Mouse (Mus musculus): ENCODE measurements around the gene Camta1. TPM values are rescaled to one million over a fixed set of nuclear protein-coding genes. Genes with fewer than 3 reads are reported as not detected.

The Camta1 gene
- polyA plus RNA-seq, 1 experiment from 2014 or later, result 150 TPM

- ATAC-seq (ENCODE audit: low FRiP score) (no peak), DNase-seq (ENCODE audit: low spot score, missing footprints) (no peak)
- no peaks in the 10 kb centered on the region for H3K4me1 ChIP-seq (ENCODE audit: control insufficient read depth, insufficient read depth, low read length)
- no peak overlapping the region for H3K4me2 ChIP-seq
- 65% methylated on average over 14 of the region's 14 CpGs for WGBS
- no peak overlapping the region for H3K9ac ChIP-seq (ENCODE audit: low read length)
- no peaks in the 10 kb centered on the region for H3K27me3 ChIP-seq (ENCODE audit: control insufficient read depth, insufficient read depth, low read length)
- H3K36me3 ChIP-seq (ENCODE audit: control insufficient read depth, insufficient read depth, low read length), result no peaks in the 10 kb centered on the region
- no peak overlapping the region for H3K27ac ChIP-seq (ENCODE audit: low read depth, low read length)
- no peak overlapping the region for H3K4me3 ChIP-seq (ENCODE audit: low read depth, low read length)
- no peaks in the 10 kb centered on the region for H3K9me3 ChIP-seq (ENCODE audit: control insufficient read depth, low read length)
These were observed 14.7 kb upstream of the Camta1 start for GRCm38 (mm10) chr4:151876400-151876799.

- peak overlapping the region; percentile 57; the same call in 1 of the 2 replicates for H3K9ac ChIP-seq (ENCODE audit: low read length)
- H3K9me3 ChIP-seq (ENCODE audit: control insufficient read depth, low read length), result no peaks in the 10 kb centered on the region
- 62% methylated on average over 9 of the region's 9 CpGs for WGBS
- no peaks in the 10 kb centered on the region for H3K36me3 ChIP-seq (ENCODE audit: control insufficient read depth, insufficient read depth, low read length)
- H3K27ac ChIP-seq (ENCODE audit: low read depth, low read length), result no peak overlapping the region
- ATAC-seq (ENCODE audit: low FRiP score) (no peak), DNase-seq (ENCODE audit: low spot score, missing footprints) (no peak)
- no peaks in the 10 kb centered on the region for H3K27me3 ChIP-seq (ENCODE audit: control insufficient read depth, insufficient read depth, low read length)
- peak overlapping the region; percentile 53 for H3K4me3 ChIP-seq (ENCODE audit: low read depth, low read length)
- H3K4me2 ChIP-seq, result peak overlapping the region; percentile 83
- H3K4me1 ChIP-seq (ENCODE audit: control insufficient read depth, insufficient read depth, low read length), result peaks cover 9% of the 10 kb centered on the region; the same call in 1 of the 2 replicates
These were observed 1.8 kb upstream of the Camta1 start for GRCm38 (mm10) chr4:151863511-151863910.

GRCm38 (mm10) chr4:151861471-151861805 is 238 bp downstream of the Camta1 start:
- Histone ChIP-seq H3K27ac (ENCODE audit: low read depth, low read length) (peak overlapping the region; percentile 48), H3K9me3 (ENCODE audit: control insufficient read depth, low read length) (no peaks in the 10 kb centered on the region), H3K27me3 (ENCODE audit: control insufficient read depth, insufficient read depth, low read length) (no peaks in the 10 kb centered on the region), H3K36me3 (ENCODE audit: control insufficient read depth, insufficient read depth, low read length) (no peaks in the 10 kb centered on the region), H3K4me2 (peak overlapping the region; percentile 94), H3K4me3 (ENCODE audit: low read depth, low read length) (peak overlapping the region; percentile 90), H3K4me1 (ENCODE audit: control insufficient read depth, insufficient read depth, low read length) (peaks cover 9% of the 10 kb centered on the region; the same call in 1 of the 2 replicates), H3K9ac (ENCODE audit: low read length) (peak overlapping the region; percentile 84)
- under 1% methylated on average over 28 of the region's 58 CpGs for WGBS
- DNase-seq (ENCODE audit: low spot score, missing footprints) (no peak), ATAC-seq (ENCODE audit: low FRiP score) (no peak)

DNA sequence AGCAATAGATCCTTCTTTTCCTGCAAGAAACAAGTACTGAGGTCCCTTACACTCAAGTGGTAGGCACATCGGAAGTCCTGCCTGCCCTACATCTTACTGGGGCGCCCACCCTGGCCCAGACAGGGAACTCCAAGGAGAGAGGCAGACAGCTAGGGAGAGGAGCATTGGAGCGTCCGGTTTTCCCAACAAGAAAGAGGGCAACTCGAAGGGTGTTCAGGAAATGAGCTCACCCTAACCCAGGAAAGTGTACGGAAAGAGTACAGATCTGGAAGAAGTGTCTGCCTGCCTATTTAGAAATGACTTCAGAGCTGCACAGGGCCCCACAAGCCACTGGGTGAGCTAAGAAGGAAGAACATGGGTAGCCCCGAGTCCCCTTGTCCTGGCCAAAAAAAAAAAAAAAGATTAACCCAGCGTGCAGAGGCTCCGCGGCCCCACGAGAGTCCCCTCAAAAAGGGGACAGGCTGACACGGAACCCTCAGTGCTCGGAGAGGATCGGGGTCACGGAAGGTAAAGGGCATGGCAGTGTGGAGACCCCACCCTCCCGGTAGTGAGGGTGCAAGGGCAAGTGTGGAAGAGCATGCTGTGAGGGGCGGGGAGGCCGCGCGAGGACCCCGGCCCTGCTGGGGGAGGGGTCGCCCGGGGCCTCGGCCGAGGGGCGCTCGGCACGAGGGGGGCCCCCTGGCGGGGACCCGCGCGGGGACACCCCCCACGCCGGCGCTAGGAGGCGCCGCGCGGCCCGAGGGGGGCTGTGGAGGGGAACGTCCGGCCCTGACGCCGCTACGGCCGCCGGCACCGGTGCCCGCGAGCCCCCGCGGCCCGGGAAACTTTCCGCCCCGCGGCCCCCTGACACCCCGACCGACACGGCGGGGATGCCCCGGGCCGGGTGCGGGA is 990 bp downstream of the Camta1 start:
- no peaks in the 10 kb centered on the region for H3K36me3 ChIP-seq (ENCODE audit: control insufficient read depth, insufficient read depth, low read length)
- 3% methylated on average over 38 of the region's 63 CpGs for WGBS
- no peaks in the 10 kb centered on the region for H3K9me3 ChIP-seq (ENCODE audit: control insufficient read depth, low read length)
- peak overlapping the region; percentile 84 for H3K9ac ChIP-seq (ENCODE audit: low read length)
- no peaks in the 10 kb centered on the region for H3K27me3 ChIP-seq (ENCODE audit: control insufficient read depth, insufficient read depth, low read length)
- peak overlapping the region; percentile 94 for H3K4me2 ChIP-seq
- no peak for ATAC-seq (ENCODE audit: low FRiP score)
- H3K4me3 ChIP-seq (ENCODE audit: low read depth, low read length), result peak overlapping the region; percentile 90
- peaks cover 9% of the 10 kb centered on the region; the same call in 1 of the 2 replicates for H3K4me1 ChIP-seq (ENCODE audit: control insufficient read depth, insufficient read depth, low read length)
- peak overlapping the region; percentile 48 for H3K27ac ChIP-seq (ENCODE audit: low read depth, low read length)
- DNase-seq (ENCODE audit: low spot score, missing footprints), result peak; percentile 92

DNA sequence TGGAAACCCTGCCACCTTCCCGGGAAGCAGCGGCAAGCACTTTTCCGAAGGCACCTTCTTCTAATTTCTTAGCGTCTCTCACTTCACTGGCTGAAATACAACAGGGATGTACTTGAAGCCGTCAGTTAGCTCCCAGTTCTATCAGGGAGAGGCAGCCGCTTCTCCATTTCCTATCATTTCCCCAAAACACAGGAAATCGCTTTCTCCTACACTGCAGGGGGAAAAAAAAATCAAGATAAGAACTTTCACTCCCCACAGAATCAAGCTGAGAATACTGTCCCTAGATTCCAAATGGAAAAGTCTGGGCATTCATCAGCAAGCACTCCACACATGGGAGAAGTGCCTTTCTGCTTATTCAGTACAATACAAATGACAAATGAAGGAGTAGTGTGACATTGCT is 2.4 kb downstream of the Camta1 start:
- no peak overlapping the region for H3K27ac ChIP-seq (ENCODE audit: low read depth, low read length)
- ATAC-seq (ENCODE audit: low FRiP score), result no peak
- H3K36me3 ChIP-seq (ENCODE audit: control insufficient read depth, insufficient read depth, low read length), result no peaks in the 10 kb centered on the region
- no peak overlapping the region for H3K4me3 ChIP-seq (ENCODE audit: low read depth, low read length)
- H3K27me3 ChIP-seq (ENCODE audit: control insufficient read depth, insufficient read depth, low read length), result no peaks in the 10 kb centered on the region
- H3K9me3 ChIP-seq (ENCODE audit: control insufficient read depth, low read length), result no peaks in the 10 kb centered on the region
- no peak overlapping the region for H3K9ac ChIP-seq (ENCODE audit: low read length)
- WGBS, result 84% methylated on average over 7 of the region's 7 CpGs
- peaks cover 9% of the 10 kb centered on the region; the same call in 1 of the 2 replicates for H3K4me1 ChIP-seq (ENCODE audit: control insufficient read depth, insufficient read depth, low read length)
- H3K4me2 ChIP-seq, result no peak overlapping the region
- no peak for DNase-seq (ENCODE audit: low spot score, missing footprints)

DNA sequence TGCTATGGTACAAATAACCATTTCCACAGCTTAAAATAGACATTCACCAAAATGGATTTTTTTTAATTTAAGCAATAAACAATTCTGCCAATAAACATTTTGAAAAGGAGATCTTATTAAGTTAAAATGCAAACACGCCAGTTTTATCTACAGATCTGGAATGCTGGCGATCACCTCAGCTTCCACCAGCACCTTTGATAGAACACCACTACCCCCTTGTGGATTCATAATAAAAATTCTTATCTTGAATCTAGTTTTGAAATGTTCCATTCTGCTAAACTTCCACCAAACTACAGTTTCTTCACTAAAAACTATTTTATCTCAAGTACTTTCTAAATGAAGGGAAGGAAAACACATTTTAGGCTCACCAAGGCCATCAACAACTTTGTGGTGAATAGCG is 7.7 kb downstream of the Camta1 start:
- no peak overlapping the region for H3K9ac ChIP-seq (ENCODE audit: low read length)
- no peak overlapping the region for H3K27ac ChIP-seq (ENCODE audit: low read depth, low read length)
- no peak for DNase-seq (ENCODE audit: low spot score, missing footprints)
- H3K27me3 ChIP-seq (ENCODE audit: control insufficient read depth, insufficient read depth, low read length), result no peaks in the 10 kb centered on the region
- no peak overlapping the region for H3K4me3 ChIP-seq (ENCODE audit: low read depth, low read length)
- WGBS, result 84% methylated on average over 3 of the region's 3 CpGs
- H3K4me2 ChIP-seq, result no peak overlapping the region
- no peaks in the 10 kb centered on the region for H3K9me3 ChIP-seq (ENCODE audit: control insufficient read depth, low read length)
- H3K4me1 ChIP-seq (ENCODE audit: control insufficient read depth, insufficient read depth, low read length), result no peaks in the 10 kb centered on the region
- ATAC-seq (ENCODE audit: low FRiP score), result no peak
- H3K36me3 ChIP-seq (ENCODE audit: control insufficient read depth, insufficient read depth, low read length), result no peaks in the 10 kb centered on the region

- Histone ChIP-seq H3K4me3 (ENCODE audit: low read depth, low read length) (no peak overlapping the region), H3K4me1 (ENCODE audit: control insufficient read depth, insufficient read depth, low read length) (no peaks in the 10 kb centered on the region), H3K9me3 (ENCODE audit: control insufficient read depth, low read length) (no peaks in the 10 kb centered on the region), H3K36me3 (ENCODE audit: control insufficient read depth, insufficient read depth, low read length) (no peaks in the 10 kb centered on the region), H3K4me2 (no peak overlapping the region), H3K27me3 (ENCODE audit: control insufficient read depth, insufficient read depth, low read length) (no peaks in the 10 kb centered on the region), H3K27ac (ENCODE audit: low read depth, low read length) (no peak overlapping the region), H3K9ac (ENCODE audit: low read length) (no peak overlapping the region)
- DNase-seq (ENCODE audit: low spot score, missing footprints), result no peak
- 51% methylated on average over 2 of the region's 2 CpGs for WGBS
- no peak for ATAC-seq (ENCODE audit: low FRiP score)
These were observed 10.5 kb downstream of the Camta1 start for GRCm38 (mm10) chr4:151851179-151851578.

GRCm38 (mm10) chr4:151842591-151842990 is 19.1 kb downstream of the Camta1 start:
- H3K9me3 ChIP-seq (ENCODE audit: control insufficient read depth, low read length), result no peaks in the 10 kb centered on the region
- 20% methylated on average over 2 of the region's 2 CpGs for WGBS
- H3K4me2 ChIP-seq, result no peak overlapping the region
- no peak overlapping the region for H3K4me3 ChIP-seq (ENCODE audit: low read depth, low read length)
- H3K36me3 ChIP-seq (ENCODE audit: control insufficient read depth, insufficient read depth, low read length), result no peaks in the 10 kb centered on the region
- no peak for DNase-seq (ENCODE audit: low spot score, missing footprints)
- H3K27ac ChIP-seq (ENCODE audit: low read depth, low read length), result no peak overlapping the region
- H3K4me1 ChIP-seq (ENCODE audit: control insufficient read depth, insufficient read depth, low read length), result no peaks in the 10 kb centered on the region
- H3K9ac ChIP-seq (ENCODE audit: low read length), result no peak overlapping the region
- ATAC-seq (ENCODE audit: low FRiP score), result no peak
- H3K27me3 ChIP-seq (ENCODE audit: control insufficient read depth, insufficient read depth, low read length), result no peaks in the 10 kb centered on the region

DNA sequence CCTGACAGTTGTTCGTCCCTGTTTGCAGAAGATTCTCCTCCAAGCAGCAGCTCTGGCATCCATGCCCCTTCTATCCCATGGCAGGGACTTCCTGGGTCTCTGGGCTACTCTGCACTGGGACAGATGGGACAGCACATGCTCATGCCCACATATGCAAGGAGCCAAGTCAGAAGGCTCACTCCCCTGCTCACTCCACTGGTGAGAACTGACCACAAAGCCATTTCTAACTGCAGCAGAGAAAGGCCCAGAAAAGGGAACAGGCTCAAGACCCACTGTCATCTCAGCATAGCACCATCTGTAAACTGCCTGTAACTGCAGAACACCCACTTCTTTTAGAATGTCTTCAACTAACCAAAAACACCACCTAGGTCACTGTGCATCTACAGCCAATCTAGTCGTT is 23.2 kb downstream of the Camta1 start:
- H3K27me3 ChIP-seq (ENCODE audit: control insufficient read depth, insufficient read depth, low read length), result no peaks in the 10 kb centered on the region
- ATAC-seq (ENCODE audit: low FRiP score), result no peak
- DNase-seq (ENCODE audit: low spot score, missing footprints), result no peak

More for the DNA sequence above, 23.2 kb downstream of the Camta1 start:
- 75% methylated on average over 2 of the region's 2 CpGs for WGBS
- no peak overlapping the region for H3K9ac ChIP-seq (ENCODE audit: low read length)
- no peak overlapping the region for H3K27ac ChIP-seq (ENCODE audit: low read depth, low read length)
- no peaks in the 10 kb centered on the region for H3K36me3 ChIP-seq (ENCODE audit: control insufficient read depth, insufficient read depth, low read length)
- no peak overlapping the region for H3K4me2 ChIP-seq
- H3K9me3 ChIP-seq (ENCODE audit: control insufficient read depth, low read length), result no peaks in the 10 kb centered on the region
- H3K4me3 ChIP-seq (ENCODE audit: low read depth, low read length), result no peak overlapping the region
- H3K4me1 ChIP-seq (ENCODE audit: control insufficient read depth, insufficient read depth, low read length), result no peaks in the 10 kb centered on the region
